Mouse (Mus musculus) liver, embryonic 14.5 days (tissue): ENCODE measurements at regions not wholly inside any gene's neighbourhood (a gene's known extent, or its start where the extent isn't known, plus 50 kb on each side); places are given as distances from the start of the nearest gene placed in this dataset.
"Not testable (repeated sequence)": the region's sequence is repeated elsewhere in the genome, so short reads cannot be mapped to it uniquely, and the experiment has no call there.

Source experiments
- CTCF ChIP-seq: IDR thresholded peaks from 2 replicates; pipeline ENCODE4 v1.5.1; 2016; ENCODE audit warnings: antibody characterized with exemption, low read depth, control low read depth
- EP300 ChIP-seq: IDR thresholded peaks from 2 replicates; pipeline ENCODE4 v1.6.1; 2016; ENCODE audit warnings: antibody characterized with exemption, low read depth

DNA sequence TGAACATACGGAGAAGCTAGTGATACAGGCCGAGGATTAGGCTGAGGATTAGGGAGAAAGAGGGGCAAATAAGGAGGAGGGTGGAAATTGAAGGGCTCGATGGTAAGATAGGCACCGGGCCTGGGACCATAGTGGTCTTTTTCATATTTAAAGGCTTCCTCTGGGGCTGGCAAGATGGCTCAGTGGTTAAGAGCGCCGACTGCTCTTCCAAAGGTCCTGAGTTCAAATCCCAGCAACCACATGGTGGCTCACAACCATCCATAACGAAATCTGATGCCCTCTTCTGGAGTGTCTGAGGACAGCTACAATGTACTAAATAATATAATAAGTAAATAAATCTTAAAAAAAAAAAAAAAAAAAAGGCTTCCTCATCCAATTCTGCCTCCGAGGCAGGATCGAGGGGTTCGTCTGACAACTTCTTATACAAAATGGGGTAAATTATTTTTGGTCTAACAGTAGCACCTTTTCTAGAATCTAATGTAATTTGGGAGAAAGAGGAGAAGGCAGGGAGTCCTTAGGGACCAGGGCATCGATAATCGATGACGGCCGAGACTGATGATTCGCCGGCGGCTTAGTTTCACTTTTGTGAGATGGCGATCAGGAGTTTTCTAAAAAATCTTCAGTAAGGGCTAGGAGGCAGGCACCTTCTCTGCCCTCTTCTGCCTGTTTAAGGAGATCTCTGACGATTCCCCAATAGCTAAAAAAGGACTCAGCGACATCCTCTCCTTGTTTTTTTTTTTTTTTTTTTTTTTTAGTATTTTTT is 65.4 kb upstream of the Zfp709 start:
- TF ChIP-seq CTCF, EP300: not testable (repeated sequence)
